Comparison of ENCODE assay signal across 8 mouse cellular contexts in the genomic region with DNA sequence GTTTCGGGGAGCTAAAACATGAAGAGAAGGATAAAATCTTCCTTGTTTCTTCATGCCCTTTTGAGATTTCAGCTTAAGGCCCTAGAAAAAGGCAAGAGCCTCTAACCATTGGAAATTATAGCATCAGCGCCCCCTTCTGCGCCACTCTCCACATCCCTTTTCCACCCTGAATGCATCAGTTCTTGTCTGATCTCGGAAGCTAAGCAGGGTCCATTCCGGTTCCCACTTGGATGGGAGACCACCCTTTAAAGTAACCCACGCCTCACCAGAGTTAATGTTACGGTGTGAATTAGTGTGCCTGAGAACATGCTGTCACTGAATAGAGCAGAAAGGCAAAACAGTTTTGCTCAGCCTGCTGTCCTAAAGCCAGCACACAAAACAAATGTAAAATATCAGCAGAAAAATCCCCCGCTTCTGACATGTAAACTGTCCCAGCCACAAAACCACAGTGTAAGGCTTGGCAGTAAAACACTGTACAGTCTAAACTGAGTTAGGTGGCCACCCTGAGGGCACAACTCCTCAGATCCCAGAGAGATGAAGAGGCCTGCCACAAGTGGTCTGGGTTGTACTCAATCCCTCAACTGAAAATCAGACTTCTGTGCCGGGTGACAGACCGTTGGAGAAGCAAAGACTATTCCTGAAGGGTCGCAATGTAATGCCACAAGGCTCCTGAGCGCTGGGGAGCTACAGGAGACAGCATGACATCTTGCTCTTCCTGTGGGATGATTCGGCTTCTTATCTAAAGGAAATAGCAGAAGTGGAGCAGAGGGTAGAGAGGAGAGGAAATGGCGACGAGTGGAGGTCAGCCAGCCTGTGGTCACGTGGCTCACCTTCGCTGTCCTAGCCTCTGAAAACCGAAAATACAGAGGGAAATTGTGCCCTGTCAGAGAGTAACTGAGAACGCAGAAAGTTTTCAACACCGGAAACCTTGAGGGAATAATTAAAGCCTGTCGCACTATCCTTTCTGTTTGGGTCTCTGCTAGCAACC.
DNase-seq lines count a peak whose midpoint lies in the region; ATAC-seq and TF ChIP-seq lines count a peak whose summit lies in the region.

No protein-coding gene starts in this region.

- H3K4me3 ChIP-seq in midbrain, embryonic 11.5 days (ENCODE audit: low read depth, low read length): no peak overlapping the region
- no peak overlapping the region for H3K4me3 ChIP-seq in midbrain, embryonic 16.5 days (ENCODE audit: low read depth, low read length)
- peak overlapping the region; percentile 3 for H3K4me3 ChIP-seq in lung, adult 2 months (replicated peaks; ENCODE audit: extremely low read depth, low read depth, low read length)

- TF ChIP-seq CTCF in lung, adult 2 months (IDR thresholded peaks at IDR 0.05; ENCODE audit: insufficient read depth, low read length): no peak

- 76% methylated on average over 21 of the region's 21 CpGs for WGBS in midbrain, embryonic 11.5 days
- WGBS in midbrain, embryonic 16.5 days: 70% methylated on average over 21 of the region's 21 CpGs
- WGBS in lung, adult 2 months: 38% methylated on average over 21 of the region's 21 CpGs

- no peaks in the 10 kb centered on the region for H3K9me3 ChIP-seq in midbrain, embryonic 11.5 days (ENCODE audit: control insufficient read depth, low read length)
- H3K9me3 ChIP-seq in midbrain, embryonic 16.5 days (replicated peaks; ENCODE audit: control insufficient read depth, low read length, poor library complexity, severe bottlenecking): no peaks in the 10 kb centered on the region

- H3K36me3 ChIP-seq in midbrain, embryonic 11.5 days (ENCODE audit: control insufficient read depth, insufficient read depth, low read length): no peaks in the 10 kb centered on the region
- no peaks in the 10 kb centered on the region for H3K36me3 ChIP-seq in midbrain, embryonic 16.5 days (ENCODE audit: control insufficient read depth, insufficient read depth, low read length)
- H3K36me3 ChIP-seq in splenic B cell, adult 2 months (ENCODE audit: control insufficient read depth, insufficient read depth, low read length, poor library complexity, severe bottlenecking): no peaks in the 10 kb centered on the region

- TF ChIP-seq POLR2A in lung, adult 2 months (IDR thresholded peaks at IDR 0.05; ENCODE audit: borderline replicate concordance, extremely low read depth, low read depth, low read length): no peak

- intact Hi-C loops in left cerebral cortex, postnatal 36 days (cut with DNase I): no loop called here

- no peak overlapping the region for H3K27ac ChIP-seq in midbrain, embryonic 11.5 days (ENCODE audit: low read depth, low read length)
- H3K27ac ChIP-seq in midbrain, embryonic 16.5 days (ENCODE audit: low read length): no peak overlapping the region

- H3K4me1 ChIP-seq in midbrain, embryonic 11.5 days (ENCODE audit: control insufficient read depth, insufficient read depth, low read length): no peaks in the 10 kb centered on the region
- no peaks in the 10 kb centered on the region for H3K4me1 ChIP-seq in midbrain, embryonic 16.5 days (ENCODE audit: control insufficient read depth, insufficient read depth, low read length)
- no peaks in the 10 kb centered on the region for H3K4me1 ChIP-seq in lung, adult 2 months (ENCODE audit: control insufficient read depth, insufficient read depth, low read length)

- H3K27me3 ChIP-seq in midbrain, embryonic 11.5 days (ENCODE audit: control insufficient read depth, insufficient read depth, low read length): no peaks in the 10 kb centered on the region
- no peaks in the 10 kb centered on the region for H3K27me3 ChIP-seq in midbrain, embryonic 16.5 days (ENCODE audit: control insufficient read depth, insufficient read depth, low read depth, low read length)
- no peaks in the 10 kb centered on the region for H3K27me3 ChIP-seq in splenic B cell, adult 2 months (ENCODE audit: control insufficient read depth, insufficient read depth, low read length, poor library complexity, severe bottlenecking)

- peak; percentile 86 for DNase-seq in midbrain, embryonic 11.5 days (ENCODE audit: low spot score, missing footprints)
- DNase-seq in kidney, adult 18-20 months: peak; percentile 38
- no peak for DNase-seq in lung, adult 2 months
- peak; percentile 69 for DNase-seq in splenic B cell, adult 2 months (ENCODE audit: low read depth, low spot score)
- DNase-seq in left cerebral cortex, postnatal 36 days (ENCODE audit: low spot score in 2 of 2): no peak

- no peak overlapping the region for H3K9ac ChIP-seq in midbrain, embryonic 11.5 days (ENCODE audit: low read length)
- H3K9ac ChIP-seq in midbrain, embryonic 16.5 days (ENCODE audit: low read depth, low read length): no peak overlapping the region

- no peak overlapping the region for H3K4me2 ChIP-seq in midbrain, embryonic 11.5 days
- H3K4me2 ChIP-seq in midbrain, embryonic 16.5 days (ENCODE audit: low read length): no peak overlapping the region

- ATAC-seq in midbrain, embryonic 11.5 days (ENCODE audit: low FRiP score): 0 out of 2 replicates have a peak, but pooled peaks have one; percentile 22
- ATAC-seq in midbrain, embryonic 16.5 days: no peak
- peak; percentile 50 for ATAC-seq in activated CD4-positive, CD25-positive, alpha-beta regulatory T cell, adult 4 months
- ATAC-seq in erythroid progenitor cell, adult 5-6 weeks (replicated peaks; ENCODE audit: low FRiP score, poor library complexity, severe bottlenecking): peak; percentile 54; the same call in 1 of the 2 replicates

Comparison
In these comparisons a context has a peak if more than half of its experiments do, and no peak if none do; other contexts are left out.
1. DNase-seq: peak in midbrain, embryonic 11.5 days (single experiment), kidney, adult 18-20 months (single experiment) and splenic B cell, adult 2 months (single experiment); none in lung, adult 2 months (single experiment) and left cerebral cortex, postnatal 36 days (0 of 2).